Mouse (Mus musculus) spleen, adult 2 months (tissue): ENCODE measurements around the gene Tbc1d1.

Source experiments
- CTCF ChIP-seq: fragments of 200-500 bp; IDR thresholded peaks from 2 replicates; pipeline ENCODE4 v1.5.1; 2011; ENCODE audit warnings: mild to moderate bottlenecking, inconsistent platforms; ENCODE audit not compliant: insufficient read depth, insufficient read length, insufficient replicate concordance; ENCODE audit errors: extremely low read depth
- POLR2A ChIP-seq: fragments of 200-500 bp; IDR thresholded peaks from 2 replicates; pipeline ENCODE4 v1.6.1; 2011; ENCODE audit warnings: low read depth, low read length, inconsistent platforms

GRCm38 (mm10) chr5:64345761-64346160, 189.7 kb downstream of the Tbc1d1 start:
- TF ChIP-seq POLR2A = no peak
- no peak for TF ChIP-seq CTCF
